Mouse (Mus musculus) ZHBTc4 (cell line): ENCODE measurements at regions not wholly inside any gene's neighbourhood (a gene's known extent, or its start where the extent isn't known, plus 50 kb on each side); places are given as distances from the start of the nearest gene placed in this dataset.
"Not testable (repeated sequence)": the region's sequence is repeated elsewhere in the genome, so short reads cannot be mapped to it uniquely, and the experiment has no call there.

Experiments used
- DNase-seq: peaks from one replicate; pipeline ENCODE4 v3.0.0-alpha.2; 2011; ENCODE audit warnings: low read depth, low spot score

- peak; percentile 28 for DNase-seq
Observed at GRCm38 (mm10) chr6:84317026-84317425, 276.7 kb downstream of the Cyp26b1 start.

GRCm38 (mm10) chr6:84315175-84315912, 278.4 kb downstream of the Cyp26b1 start:
- DNase-seq: no peak

GRCm38 (mm10) chr6:84313797-84314196, 279.9 kb downstream of the Cyp26b1 start:
- DNase-seq: no peak

GRCm38 (mm10) chr6:84310635-84311241, 283.0 kb downstream of the Cyp26b1 start:
- DNase-seq: no peak

- DNase-seq: no peak
Observed at GRCm38 (mm10) chr6:84307556-84307955, 286.2 kb downstream of the Cyp26b1 start.

- DNase-seq: no peak
Observed at GRCm38 (mm10) chr6:84306585-84306984, 287.1 kb downstream of the Cyp26b1 start.

GRCm38 (mm10) chr6:84305093-84305492, 288.6 kb downstream of the Cyp26b1 start:
- DNase-seq: no peak

GRCm38 (mm10) chr6:84302916-84303315, 290.8 kb downstream of the Cyp26b1 start:
- peak; percentile 79 for DNase-seq

- DNase-seq: no peak
Observed at GRCm38 (mm10) chr6:84299936-84300335, 291.5 kb downstream of the Dysf start.

GRCm38 (mm10) chr6:84299146-84299545, 290.8 kb downstream of the Dysf start:
- no peak for DNase-seq

GRCm38 (mm10) chr6:84273907-84274306, 265.5 kb downstream of the Dysf start:
- not testable (repeated sequence) for DNase-seq

GRCm38 (mm10) chr6:84272520-84273311, 264.3 kb downstream of the Dysf start:
- peak; percentile 26 for DNase-seq

- no peak for DNase-seq
Observed at GRCm38 (mm10) chr6:84271966-84272365, 263.6 kb downstream of the Dysf start.

GRCm38 (mm10) chr6:84271441-84271840, 263.1 kb downstream of the Dysf start:
- DNase-seq: no peak

GRCm38 (mm10) chr6:84270518-84271165, 262.3 kb downstream of the Dysf start:
- DNase-seq: no peak

- DNase-seq: no peak
Observed at GRCm38 (mm10) chr6:84269478-84269877, 261.1 kb downstream of the Dysf start.

- DNase-seq: no peak
Observed at GRCm38 (mm10) chr6:84269023-84269422, 260.6 kb downstream of the Dysf start.

- no peak for DNase-seq
Observed at GRCm38 (mm10) chr6:84268111-84268510, 259.7 kb downstream of the Dysf start.

- DNase-seq: no peak
Observed at GRCm38 (mm10) chr6:84267526-84267925, 259.1 kb downstream of the Dysf start.

- DNase-seq: no peak
Observed at GRCm38 (mm10) chr6:84266736-84267135, 258.3 kb downstream of the Dysf start.

GRCm38 (mm10) chr6:84264681-84265080, 256.3 kb downstream of the Dysf start:
- DNase-seq: no peak

- DNase-seq: no peak
Observed at GRCm38 (mm10) chr6:84263686-84264085, 255.3 kb downstream of the Dysf start.
